Mouse (Mus musculus): ENCODE results near the gene Grip2.

DNA sequence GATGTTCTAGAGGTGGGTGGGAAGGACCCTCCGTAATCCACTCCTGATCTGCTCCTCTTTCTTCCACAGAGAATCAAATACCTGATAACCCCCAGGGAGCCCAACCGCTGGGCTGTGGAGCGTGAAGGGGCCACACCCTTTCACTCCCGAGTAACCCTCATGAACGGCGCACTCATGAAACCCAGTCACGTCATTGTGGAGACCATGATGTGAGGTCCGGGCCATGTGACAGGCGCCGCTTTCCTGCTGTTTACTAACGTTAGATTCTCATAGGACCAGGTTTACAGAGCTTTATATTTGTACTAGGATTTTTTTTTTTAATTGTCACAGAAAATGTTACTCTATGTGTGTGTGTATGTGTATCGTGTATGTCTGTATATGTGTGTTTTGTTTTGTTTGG lies 72.2 kb downstream of the Grip2 start:
- TF ChIP-seq CTCF (conservative IDR thresholded peaks at IDR 0.05; ENCODE audit: low read length) (no peak), NANOG (IDR thresholded peaks at IDR 0.05; ENCODE audit: borderline replicate concordance, low read length) (no peak)

Data from E14TG2a.4 (cell line).